Mouse (Mus musculus) olfactory bulb, adult 2 months (tissue): ENCODE results near the gene Dpep1.

ENCODE experiments used
- CTCF ChIP-seq: fragments of 200-500 bp; IDR thresholded peaks from 2 replicates; pipeline ENCODE4 v1.5.1; 2012; ENCODE audit warnings: low read depth, mild to moderate bottlenecking, low read length, moderate library complexity; ENCODE audit not compliant: insufficient read depth
- POLR2A ChIP-seq: fragments of 200-500 bp; IDR thresholded peaks from 2 replicates; pipeline ENCODE4 v1.6.1; 2012; ENCODE audit warnings: mild to moderate bottlenecking, low read depth, low read length, moderate library complexity; ENCODE audit not compliant: insufficient read depth

DNA sequence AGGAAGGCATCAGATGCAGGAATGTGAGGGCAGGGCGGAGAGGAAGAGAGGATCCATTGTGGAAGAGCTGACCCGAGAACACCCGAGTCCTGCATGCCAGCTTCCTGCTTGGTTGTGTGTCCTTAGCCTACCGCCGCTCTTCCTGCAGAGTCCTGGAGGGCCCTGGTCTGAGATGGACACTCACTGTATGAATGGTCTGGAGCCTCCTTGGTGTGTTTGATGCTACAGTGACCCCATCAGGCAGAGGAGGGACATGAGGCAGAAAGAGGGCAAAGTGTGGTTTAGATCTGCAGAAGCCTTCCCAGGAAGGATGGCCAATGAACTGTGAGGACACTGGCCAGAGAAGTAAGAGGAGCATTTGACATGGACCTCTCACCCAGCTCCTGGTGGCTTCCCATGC, 30.9 kb upstream of the Dpep1 start:
- no peak for TF ChIP-seq CTCF
- no peak for TF ChIP-seq POLR2A
